Mouse (Mus musculus): ENCODE measurements at regions not wholly inside any gene's neighbourhood (a gene's known extent, or its start where the extent isn't known, plus 50 kb on each side); places are given as distances from the start of the nearest gene placed in this dataset.

- no peak for DNase-seq (ENCODE audit: low spot score in 2 of 2)
Measured at GRCm38 (mm10) chr2:51073040-51073594, 75.8 kb downstream of the Rnd3 start.

- DNase-seq (ENCODE audit: low spot score in 2 of 2) = no peak
Measured at GRCm38 (mm10) chr2:51072346-51072885, 76.5 kb downstream of the Rnd3 start.

GRCm38 (mm10) chr2:51070902-51071301 lies 78.0 kb downstream of the Rnd3 start:
- DNase-seq (ENCODE audit: low spot score in 2 of 2) = no peak

- DNase-seq (ENCODE audit: low spot score in 2 of 2) = peak in 1 of 2 experiments; percentile 1
Measured at GRCm38 (mm10) chr2:51066423-51066831, 82.5 kb downstream of the Rnd3 start.

- DNase-seq (ENCODE audit: low spot score in 2 of 2) = no peak
Measured at GRCm38 (mm10) chr2:51065821-51066220, 83.1 kb downstream of the Rnd3 start.

GRCm38 (mm10) chr2:51064821-51065220 lies 84.1 kb downstream of the Rnd3 start:
- DNase-seq (ENCODE audit: low spot score in 2 of 2) = no peak

GRCm38 (mm10) chr2:51062049-51062448 lies 86.9 kb downstream of the Rnd3 start:
- DNase-seq (ENCODE audit: low spot score in 2 of 2) = no peak

GRCm38 (mm10) chr2:51058158-51058557 lies 90.8 kb downstream of the Rnd3 start:
- DNase-seq (ENCODE audit: low spot score in 2 of 2) = no peak

- DNase-seq (ENCODE audit: low spot score in 2 of 2) = no peak
Measured at GRCm38 (mm10) chr2:51056141-51056731, 92.7 kb downstream of the Rnd3 start.

GRCm38 (mm10) chr2:51055339-51055738 lies 93.6 kb downstream of the Rnd3 start:
- no peak for DNase-seq (ENCODE audit: low spot score in 2 of 2)

GRCm38 (mm10) chr2:51049834-51050170 lies 99.1 kb downstream of the Rnd3 start:
- no peak for DNase-seq (ENCODE audit: low spot score in 2 of 2)

GRCm38 (mm10) chr2:51049101-51049833 lies 99.6 kb downstream of the Rnd3 start:
- no peak for DNase-seq (ENCODE audit: low spot score in 2 of 2)

- DNase-seq (ENCODE audit: low spot score in 2 of 2) = no peak
Measured at GRCm38 (mm10) chr2:51047520-51047919, 101.4 kb downstream of the Rnd3 start.

- DNase-seq (ENCODE audit: low spot score in 2 of 2) = no peak
Measured at GRCm38 (mm10) chr2:51045626-51046025, 103.3 kb downstream of the Rnd3 start.

GRCm38 (mm10) chr2:51041101-51041500 lies 107.8 kb downstream of the Rnd3 start:
- DNase-seq (ENCODE audit: low spot score in 2 of 2) = no peak

- DNase-seq (ENCODE audit: low spot score in 2 of 2) = no peak
Measured at GRCm38 (mm10) chr2:51038685-51039084, 110.2 kb downstream of the Rnd3 start.

GRCm38 (mm10) chr2:51036995-51037394 lies 111.9 kb downstream of the Rnd3 start:
- no peak for DNase-seq (ENCODE audit: low spot score in 2 of 2)

- no peak for DNase-seq (ENCODE audit: low spot score in 2 of 2)
Measured at GRCm38 (mm10) chr2:51036190-51036755, 112.6 kb downstream of the Rnd3 start.

GRCm38 (mm10) chr2:51033881-51034280 lies 115.0 kb downstream of the Rnd3 start:
- no peak for DNase-seq (ENCODE audit: low spot score in 2 of 2)

- no peak for DNase-seq (ENCODE audit: low spot score in 2 of 2)
Measured at GRCm38 (mm10) chr2:51022479-51022878, 126.4 kb downstream of the Rnd3 start.

- DNase-seq (ENCODE audit: low spot score in 2 of 2) = no peak
Measured at GRCm38 (mm10) chr2:51016129-51016402, 132.8 kb downstream of the Rnd3 start.

GRCm38 (mm10) chr2:51015360-51016128 lies 133.4 kb downstream of the Rnd3 start:
- DNase-seq (ENCODE audit: low spot score in 2 of 2) = no peak

Measured in right cerebral cortex, postnatal 36 days (tissue).